ENCODE assay signal across 22 mouse cellular contexts in the genomic region with DNA sequence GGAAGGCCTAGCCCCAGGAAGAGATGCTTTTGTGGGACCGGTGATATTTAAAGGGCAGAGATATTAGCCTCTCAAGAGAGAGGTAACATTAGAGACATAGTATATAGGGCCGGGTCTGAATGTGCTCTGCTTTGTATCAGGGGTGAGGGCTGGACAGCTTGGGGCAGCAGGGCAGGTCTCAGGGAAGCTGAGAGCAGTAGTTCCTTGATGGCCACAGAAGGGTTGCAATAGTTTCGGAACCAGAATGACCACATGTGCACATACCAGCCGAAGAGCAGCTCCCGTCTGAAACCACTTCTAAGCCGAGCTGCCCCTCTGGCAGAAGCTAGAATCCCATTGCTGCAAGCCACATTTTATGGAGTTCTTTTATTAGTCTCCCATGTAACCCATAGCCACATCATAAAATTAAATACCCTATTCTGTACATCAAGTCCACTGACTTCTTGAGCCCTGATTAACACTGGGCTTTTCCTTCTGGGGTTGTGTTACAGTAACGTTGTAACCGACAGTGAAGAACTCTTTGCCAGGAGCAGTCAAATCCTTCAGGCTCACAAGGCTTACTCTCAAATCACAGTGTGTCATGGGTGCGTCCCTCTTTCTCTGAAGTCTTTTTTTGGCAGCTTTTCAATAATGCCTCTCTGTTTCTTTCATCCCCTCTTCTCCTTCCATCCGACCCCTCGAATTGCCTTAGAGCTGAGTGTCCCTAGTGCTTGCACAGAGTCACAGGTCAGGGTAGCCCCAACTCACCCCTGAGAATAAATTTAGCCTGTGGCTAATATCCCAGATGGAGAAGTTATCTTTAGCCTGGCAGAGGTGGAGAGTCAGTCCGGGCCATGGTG.
A peak's percentile ranks its signal among the peaks of the same experiment; 100 is the strongest.
DNase-seq lines count a peak whose midpoint lies in the region; ATAC-seq and TF ChIP-seq lines count a peak whose summit lies in the region.
"Had no signal": no experiment of that assay in that cellular context is flagged by ENCODE, and none has a peak within 500 bp of the region (broad histone marks: within the 10 kb centered on the region; RNA-seq: fewer than 3 reads in every experiment).

No protein-coding gene starts in this region.

- no peak overlapping the region for H3K4me3 ChIP-seq in heart, embryonic 16.5 days (ENCODE audit: low read length)
- no peak overlapping the region for H3K4me3 ChIP-seq in limb, embryonic 14.5 days (replicated peaks; ENCODE audit: low read length)
- no peak overlapping the region for H3K4me3 ChIP-seq in forebrain, embryonic 15.5 days
- H3K4me3 ChIP-seq: hindbrain, embryonic 10.5 days; midbrain, embryonic 13.5 days; neural tube, embryonic 13.5 days had no signal

- H3K4me2 ChIP-seq in heart, embryonic 16.5 days (ENCODE audit: low read depth, low read length) = no peak overlapping the region
- no peak overlapping the region; the same call in 1 of the 2 replicates for H3K4me2 ChIP-seq in limb, embryonic 14.5 days (replicated peaks; ENCODE audit: low read depth, low read length, severe bottlenecking)
- no peak overlapping the region for H3K4me2 ChIP-seq in forebrain, embryonic 15.5 days (replicated peaks)
- H3K4me2 ChIP-seq: midbrain, embryonic 13.5 days; neural tube, embryonic 13.5 days had no signal

- no peaks in the 10 kb centered on the region for H3K27me3 ChIP-seq in heart, embryonic 16.5 days (ENCODE audit: control insufficient read depth, insufficient read depth, low read length)
- H3K27me3 ChIP-seq in limb, embryonic 14.5 days (ENCODE audit: control insufficient read depth, insufficient read depth, low read length) = no peaks in the 10 kb centered on the region
- H3K27me3 ChIP-seq in forebrain, embryonic 15.5 days = no peaks in the 10 kb centered on the region

- TF ChIP-seq POLR2A in limb, embryonic 14.5 days (IDR thresholded peaks at IDR 0.05; ENCODE audit: borderline replicate concordance, extremely low read depth, insufficient read depth, insufficient read length) = no peak

- peaks cover 15% of the 10 kb centered on the region for H3K4me1 ChIP-seq in heart, embryonic 16.5 days (ENCODE audit: control insufficient read depth, insufficient read depth, low read length)
- peaks cover 29% of the 10 kb centered on the region for H3K4me1 ChIP-seq in limb, embryonic 14.5 days (ENCODE audit: control insufficient read depth, insufficient read depth, low read length)
- no peaks in the 10 kb centered on the region for H3K4me1 ChIP-seq in forebrain, embryonic 15.5 days

- H3K9me3 ChIP-seq in heart, embryonic 16.5 days (replicated peaks; ENCODE audit: control insufficient read depth, low read length) = no peaks in the 10 kb centered on the region
- H3K9me3 ChIP-seq in limb, embryonic 14.5 days (ENCODE audit: control insufficient read depth, low read length) = no peaks in the 10 kb centered on the region
- no peaks in the 10 kb centered on the region for H3K9me3 ChIP-seq in forebrain, embryonic 15.5 days
- H3K9me3 ChIP-seq: hindbrain, embryonic 10.5 days; midbrain, embryonic 13.5 days; neural tube, embryonic 13.5 days had no signal

- H3K9ac ChIP-seq in heart, embryonic 16.5 days (ENCODE audit: low read length) = no peak overlapping the region
- no peak overlapping the region for H3K9ac ChIP-seq in limb, embryonic 14.5 days (ENCODE audit: low read depth, low read length, severe bottlenecking)
- H3K9ac ChIP-seq in forebrain, embryonic 15.5 days (replicated peaks) = no peak overlapping the region
- H3K9ac ChIP-seq: midbrain, embryonic 13.5 days; neural tube, embryonic 13.5 days had no signal

- WGBS in heart, embryonic 16.5 days = 41% methylated on average over 12 of the region's 12 CpGs
- WGBS in limb, embryonic 14.5 days = 14% methylated on average over 12 of the region's 12 CpGs
- WGBS in forebrain, embryonic 15.5 days = 77% methylated on average over 12 of the region's 12 CpGs

- H3K36me3 ChIP-seq in heart, embryonic 16.5 days (ENCODE audit: control insufficient read depth, insufficient read depth) = no peaks in the 10 kb centered on the region
- no peaks in the 10 kb centered on the region for H3K36me3 ChIP-seq in limb, embryonic 14.5 days (ENCODE audit: control insufficient read depth, insufficient read depth, low read length)
- no peaks in the 10 kb centered on the region for H3K36me3 ChIP-seq in forebrain, embryonic 15.5 days
- H3K36me3 ChIP-seq: hindbrain, embryonic 10.5 days; midbrain, embryonic 13.5 days; neural tube, embryonic 13.5 days had no signal

- H3K27ac ChIP-seq in heart, embryonic 16.5 days (ENCODE audit: low read length) = no peak overlapping the region
- H3K27ac ChIP-seq in limb, embryonic 14.5 days (replicated peaks; ENCODE audit: low read depth, low read length) = no peak overlapping the region
- no peak overlapping the region for H3K27ac ChIP-seq in forebrain, embryonic 15.5 days (replicated peaks)
- H3K27ac ChIP-seq: hindbrain, embryonic 10.5 days; hindbrain, postnatal 0 days; midbrain, embryonic 13.5 days; neural tube, embryonic 13.5 days had no signal

- peak; percentile 42 for ATAC-seq in heart, embryonic 16.5 days (replicated peaks; ENCODE audit: extremely low read depth, insufficient read depth, low FRiP score)
- ATAC-seq in limb, embryonic 14.5 days (ENCODE audit: low FRiP score, low read depth) = peak; percentile 81
- no peak for ATAC-seq in forebrain, embryonic 15.5 days (replicated peaks)
- ATAC-seq in frontal cortex, adult (ENCODE audit: low TSS enrichment) = no peak
- ATAC-seq: forebrain, embryonic 14.5 days; hindbrain, postnatal 0 days; lung, postnatal 0 days; midbrain, embryonic 13.5 days had no signal

- peak; percentile 96 for DNase-seq in heart, adult 11 months
- DNase-seq in heart, postnatal 4 days = no peak
- peak; percentile 70 for DNase-seq in forelimb bud, embryonic 11.5 days (ENCODE audit: low read depth, low spot score)
- peak; percentile 67 for DNase-seq in limb, embryonic 14.5 days (ENCODE audit: low spot score)
- DNase-seq: adrenal gland, adult 2 months; cerebellum, adult 2 months; kidney, adult 2 months; kidney, postnatal 36 days; layer of hippocampus, adult 9-11 months; liver; right cerebral cortex, adult 18-20 months; spleen, adult 18-20 months; thymus, postnatal 25 days had no signal

Comparison
In these comparisons a context has a peak if more than half of its experiments do, and no peak if none do; other contexts are left out.
1. ATAC-seq: peak in heart, embryonic 16.5 days (single experiment) and limb, embryonic 14.5 days (single experiment); none in forebrain, embryonic 15.5 days (single experiment) and frontal cortex, adult (single experiment).